Mouse (Mus musculus) liver, adult 2 months (tissue): ENCODE results near the gene Itprip. TPM values are rescaled to one million over a fixed set of nuclear protein-coding genes. Genes with fewer than 3 reads are reported as not detected.

ENCODE experiments used
- DNase-seq: peaks from one replicate; pipeline ENCODE4 v3.0.0-alpha.2; 2011; ENCODE audit warnings: low read depth, low spot score; ENCODE audit errors: extremely low read depth
- H3K27ac ChIP-seq: fragments of 200-500 bp; replicated peaks from 2 replicates; pipeline ENCODE4 v1.5.1; 2012; ENCODE audit warnings: low read depth, mild to moderate bottlenecking, control low read depth, inconsistent platforms, low read length; ENCODE audit not compliant: insufficient read depth
- H3K27me3 ChIP-seq: fragments of 200-500 bp; 2 replicates; pipeline ENCODE4 v1.6.1; 2012; ENCODE audit warnings: mild to moderate bottlenecking, moderate library complexity, low read length, inconsistent platforms; ENCODE audit not compliant: control insufficient read depth, insufficient read depth
- H3K36me3 ChIP-seq: fragments of 200-500 bp; 2 replicates; pipeline ENCODE4 v1.6.1; 2012; ENCODE audit warnings: low read length, inconsistent platforms; ENCODE audit not compliant: control insufficient read depth, insufficient read depth
- H3K4me1 ChIP-seq: fragments of 200-500 bp; 2 replicates; pipeline ENCODE4 v1.6.1; 2011; ENCODE audit warnings: low read length; ENCODE audit not compliant: control insufficient read depth, insufficient read depth
- H3K4me3 ChIP-seq: fragments of 200-500 bp; 2 replicates; pipeline ENCODE4 v1.5.1; 2011; ENCODE audit warnings: low read depth, mild to moderate bottlenecking, control low read depth, low read length, moderate library complexity; ENCODE audit not compliant: insufficient read depth
- H3K79me2 ChIP-seq: fragments of 200-500 bp; 2 replicates; pipeline ENCODE4 v1.6.1; 2012; ENCODE audit warnings: inconsistent platforms, mild to moderate bottlenecking, low read length, moderate library complexity; ENCODE audit not compliant: control insufficient read depth, insufficient read depth
- H3K9ac ChIP-seq: fragments of 200-500 bp; 2 replicates; pipeline ENCODE4 v1.6.1; 2012; ENCODE audit warnings: low read depth, mild to moderate bottlenecking, control low read depth, inconsistent platforms, low read length
- CTCF ChIP-seq: fragments of 200-500 bp; IDR thresholded peaks from 2 replicates; pipeline ENCODE4 v1.5.1; 2011; ENCODE audit warnings: low read depth, low read length, control low read depth
- POLR2A ChIP-seq: fragments of 200-500 bp; IDR thresholded peaks from 2 replicates; pipeline ENCODE4 v1.6.1; 2011; ENCODE audit warnings: low read length, control low read depth; ENCODE audit not compliant: insufficient read depth; ENCODE audit errors: extremely low read depth
- WGBS: fragments of 180-500 bp; shearing (Covaris S2); methylation state at CpG from one replicate; pipeline ENCODE4 v1.1.7; 2018; 5-methylcytosine and 5-hydroxymethylcytosine counted together
- polyA plus RNA-seq: library from polyadenylated mRNA; depleted of rRNA; stranded (reverse); fragments of >200 nt; gene quantifications from 2 replicates; pipeline ENCODE4 v1.2.3, GENCODE M21; 2012
- total RNA-seq: library from RNA; depleted of rRNA; stranded (reverse); fragments of >200 nt; gene quantifications from 2 replicates; pipeline ENCODE4 v1.2.3, GENCODE M21; 2014

Itprip gene
- total and polyA plus RNA-seq, 2 experiments, result 0.51 to 0.65 TPM

GRCm38 (mm10) chr19:47905081-47905480 is 14.0 kb downstream of the Itprip start:
- no peak for DNase-seq
- WGBS, result 82% methylated on average over 4 of the region's 4 CpGs
- Histone ChIP-seq H3K36me3 (no peaks in the 10 kb centered on the region), H3K27ac (no peak overlapping the region), H3K4me3 (no peak overlapping the region), H3K4me1 (peaks cover 6% of the 10 kb centered on the region; the same call in 1 of the 2 replicates), H3K79me2 (no peaks in the 10 kb centered on the region), H3K9ac (no peak overlapping the region), H3K27me3 (no peaks in the 10 kb centered on the region)
- no peak for TF ChIP-seq POLR2A
- no peak for TF ChIP-seq CTCF

- Histone ChIP-seq H3K9ac (no peak overlapping the region), H3K36me3 (no peaks in the 10 kb centered on the region), H3K27me3 (no peaks in the 10 kb centered on the region), H3K79me2 (no peaks in the 10 kb centered on the region), H3K4me1 (peaks cover 6% of the 10 kb centered on the region; the same call in 1 of the 2 replicates), H3K27ac (no peak overlapping the region), H3K4me3 (no peak overlapping the region)
- DNase-seq, result no peak
- TF ChIP-seq POLR2A (no peak), CTCF (no peak)
- 79% methylated on average over 4 of the region's 4 CpGs for WGBS
Observed at GRCm38 (mm10) chr19:47903679-47904078, 15.4 kb downstream of the Itprip start.

- Histone ChIP-seq H3K36me3 (no peaks in the 10 kb centered on the region), H3K9ac (no peak overlapping the region), H3K4me3 (no peak overlapping the region), H3K79me2 (no peaks in the 10 kb centered on the region), H3K4me1 (peaks cover 6% of the 10 kb centered on the region; the same call in 1 of the 2 replicates), H3K27ac (no peak overlapping the region), H3K27me3 (no peaks in the 10 kb centered on the region)
- WGBS, result 66% methylated on average over 13 of the region's 13 CpGs
- DNase-seq, result no peak
- TF ChIP-seq CTCF (no peak), POLR2A (no peak)
Observed at GRCm38 (mm10) chr19:47902316-47903201, 16.5 kb downstream of the Itprip start.

- WGBS, result 74% methylated on average over 10 of the region's 10 CpGs
- TF ChIP-seq POLR2A (no peak), CTCF (no peak)
- peaks cover 6% of the 10 kb centered on the region; the same call in 1 of the 2 replicates for H3K4me1 ChIP-seq
- no peak overlapping the region for H3K9ac ChIP-seq
- H3K27me3 ChIP-seq, result no peaks in the 10 kb centered on the region
- H3K79me2 ChIP-seq, result no peaks in the 10 kb centered on the region
- H3K36me3 ChIP-seq, result no peaks in the 10 kb centered on the region
- no peak overlapping the region for H3K4me3 ChIP-seq
- no peak for DNase-seq
- no peak overlapping the region for H3K27ac ChIP-seq
Observed at GRCm38 (mm10) chr19:47900558-47900957, 18.5 kb downstream of the Itprip start.

DNA sequence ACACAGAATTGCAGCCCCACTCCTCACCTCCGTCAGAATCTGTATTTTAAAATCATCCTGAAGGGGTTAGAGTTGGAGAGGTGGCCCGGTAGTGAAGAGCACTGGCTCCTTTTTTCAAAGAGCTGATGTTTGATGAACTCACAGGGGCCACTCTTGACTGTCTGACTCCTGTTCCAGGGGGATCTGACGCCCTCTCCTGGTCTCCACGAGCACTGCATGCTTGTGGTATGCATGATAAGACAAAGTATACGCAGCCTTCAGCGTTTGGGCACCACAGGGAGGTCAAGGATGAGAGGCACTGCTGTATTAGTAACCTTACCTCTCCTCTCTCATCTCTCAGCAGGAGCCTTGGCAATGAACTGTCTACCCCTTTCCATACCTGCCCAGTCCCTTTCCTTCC is 19.1 kb downstream of the Itprip start:
- Histone ChIP-seq H3K27ac (no peak overlapping the region), H3K36me3 (no peaks in the 10 kb centered on the region)
- no peak for DNase-seq

More for the DNA sequence above, 19.1 kb downstream of the Itprip start:
- Histone ChIP-seq H3K9ac (no peak overlapping the region), H3K4me3 (no peak overlapping the region), H3K27me3 (no peaks in the 10 kb centered on the region), H3K79me2 (no peaks in the 10 kb centered on the region), H3K4me1 (peaks cover 6% of the 10 kb centered on the region; the same call in 1 of the 2 replicates)
- WGBS, result 57% methylated on average over 6 of the region's 6 CpGs
- 0 out of 2 replicates have a peak, but pooled peaks have one; percentile 10 for TF ChIP-seq CTCF
- TF ChIP-seq POLR2A, result no peak
